Mouse (Mus musculus): Measurements from ENCODE around the gene C130050O18Rik. TPM values are rescaled to one million over a fixed set of nuclear protein-coding genes. Genes with fewer than 3 reads are reported as not detected.
A peak's percentile ranks its signal among the peaks of the same experiment; 100 is the strongest.

The C130050O18Rik gene
- total and polyA plus RNA-seq, 2 experiments: 0.18 to 1.6 TPM

DNA sequence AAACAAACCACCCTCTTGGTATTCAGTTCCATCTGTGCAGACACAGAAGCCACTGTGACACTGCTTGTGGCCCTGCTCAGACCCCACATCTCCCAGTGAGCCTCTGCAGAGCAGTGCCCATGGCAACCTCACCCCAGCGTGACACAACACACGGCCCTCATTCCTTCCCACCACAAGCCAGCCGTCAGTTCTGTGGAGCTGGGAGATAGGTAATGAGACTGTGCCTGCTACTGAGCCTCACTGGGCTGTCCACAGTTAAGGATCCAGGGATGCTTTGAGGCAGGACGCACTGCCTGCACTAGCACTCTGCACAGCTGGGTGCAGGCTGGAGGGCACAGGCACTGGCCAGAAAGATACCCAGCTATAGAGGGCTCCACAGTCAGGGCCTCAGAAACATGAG, 44.8 kb downstream of the C130050O18Rik start:
- Histone ChIP-seq H3K79me2 (ENCODE audit: control insufficient read depth, insufficient read depth, low read length) (no peaks in the 10 kb centered on the region), H3K4me1 (ENCODE audit: control insufficient read depth, insufficient read depth, low read length) (no peaks in the 10 kb centered on the region), H3K27me3 (ENCODE audit: control insufficient read depth, insufficient read depth, low read length) (no peaks in the 10 kb centered on the region), H3K9ac (ENCODE audit: low read depth, low read length) (no peak overlapping the region), H3K36me3 (ENCODE audit: control insufficient read depth, insufficient read depth, low read length) (no peaks in the 10 kb centered on the region), H3K4me3 (ENCODE audit: insufficient read depth, low read depth, low read length) (no peak overlapping the region), H3K27ac (replicated peaks; ENCODE audit: insufficient read depth, low read depth, low read length) (no peak overlapping the region)
- 81% methylated on average over 4 of the region's 4 CpGs for WGBS
- DNase-seq (ENCODE audit: extremely low read depth, low read depth, low spot score): no peak
- TF ChIP-seq CTCF (IDR thresholded peaks at IDR 0.05; ENCODE audit: low read depth, low read length) (no peak), POLR2A (IDR thresholded peaks at IDR 0.05; ENCODE audit: extremely low read depth, insufficient read depth, low read length) (no peak)

DNA sequence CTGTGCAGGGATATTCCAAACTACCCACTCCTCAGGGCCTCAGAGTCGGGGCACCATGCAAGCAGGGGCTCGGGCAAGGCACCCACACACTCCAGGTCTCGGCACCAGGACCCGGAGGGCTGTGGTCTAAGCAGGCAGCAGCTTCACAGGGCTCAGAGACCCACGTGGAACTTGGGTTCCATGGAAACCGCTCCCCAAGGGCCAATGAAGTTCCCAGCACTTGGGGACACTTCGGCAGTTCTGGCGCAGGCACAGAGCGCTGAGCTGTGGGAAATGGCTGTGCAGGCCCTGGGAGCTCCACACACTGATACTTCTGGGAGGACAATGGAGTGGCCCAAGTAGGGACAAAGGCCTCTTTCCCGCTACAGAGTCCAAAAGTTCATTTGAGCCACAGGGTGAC, 48.0 kb downstream of the C130050O18Rik start:
- H3K4me3 ChIP-seq (ENCODE audit: insufficient read depth, low read depth, low read length): no peak overlapping the region
- no peaks in the 10 kb centered on the region for H3K79me2 ChIP-seq (ENCODE audit: control insufficient read depth, insufficient read depth, low read length)
- no peak for DNase-seq (ENCODE audit: extremely low read depth, low read depth, low spot score)
- H3K27ac ChIP-seq (replicated peaks; ENCODE audit: insufficient read depth, low read depth, low read length): no peak overlapping the region
- H3K4me1 ChIP-seq (ENCODE audit: control insufficient read depth, insufficient read depth, low read length): no peaks in the 10 kb centered on the region
- no peaks in the 10 kb centered on the region for H3K36me3 ChIP-seq (ENCODE audit: control insufficient read depth, insufficient read depth, low read length)
- H3K27me3 ChIP-seq (ENCODE audit: control insufficient read depth, insufficient read depth, low read length): no peaks in the 10 kb centered on the region
- WGBS: 92% methylated on average over 10 of the region's 10 CpGs
- H3K9ac ChIP-seq (ENCODE audit: low read depth, low read length): no peak overlapping the region
- no peak for TF ChIP-seq POLR2A (IDR thresholded peaks at IDR 0.05; ENCODE audit: extremely low read depth, insufficient read depth, low read length)
- TF ChIP-seq CTCF (IDR thresholded peaks at IDR 0.05; ENCODE audit: low read depth, low read length): no peak

DNA sequence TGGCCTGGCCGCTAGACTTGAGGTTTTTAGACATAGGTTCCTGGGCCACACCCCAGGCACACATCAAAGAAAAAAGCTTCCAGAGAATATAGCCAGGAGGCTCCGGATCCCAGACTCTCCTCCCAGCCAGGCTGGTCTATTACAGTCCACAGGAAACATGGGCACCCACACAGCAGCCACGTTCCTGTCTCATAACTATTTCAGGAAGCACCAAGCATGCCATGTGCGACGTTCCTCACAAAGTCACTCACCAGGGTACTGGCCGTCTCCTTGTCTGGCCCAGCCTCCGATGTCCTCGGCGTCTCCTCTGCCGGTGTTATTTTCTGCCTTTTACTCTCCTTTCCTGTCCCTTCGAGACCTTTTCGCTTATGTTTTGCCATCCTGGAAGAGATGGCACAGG, 50.1 kb downstream of the C130050O18Rik start:
- 93% methylated on average over 12 of the region's 12 CpGs for WGBS
- TF ChIP-seq POLR2A (IDR thresholded peaks at IDR 0.05; ENCODE audit: extremely low read depth, insufficient read depth, low read length): no peak
- no peak for TF ChIP-seq CTCF (IDR thresholded peaks at IDR 0.05; ENCODE audit: low read depth, low read length)
- Histone ChIP-seq H3K27ac (replicated peaks; ENCODE audit: insufficient read depth, low read depth, low read length) (no peak overlapping the region), H3K27me3 (ENCODE audit: control insufficient read depth, insufficient read depth, low read length) (no peaks in the 10 kb centered on the region), H3K9ac (ENCODE audit: low read depth, low read length) (no peak overlapping the region), H3K79me2 (ENCODE audit: control insufficient read depth, insufficient read depth, low read length) (no peaks in the 10 kb centered on the region), H3K36me3 (ENCODE audit: control insufficient read depth, insufficient read depth, low read length) (no peaks in the 10 kb centered on the region), H3K4me1 (ENCODE audit: control insufficient read depth, insufficient read depth, low read length) (no peaks in the 10 kb centered on the region; the same call in 1 of the 2 replicates), H3K4me3 (ENCODE audit: insufficient read depth, low read depth, low read length) (no peak overlapping the region)
- no peak for DNase-seq (ENCODE audit: extremely low read depth, low read depth, low spot score)

DNA sequence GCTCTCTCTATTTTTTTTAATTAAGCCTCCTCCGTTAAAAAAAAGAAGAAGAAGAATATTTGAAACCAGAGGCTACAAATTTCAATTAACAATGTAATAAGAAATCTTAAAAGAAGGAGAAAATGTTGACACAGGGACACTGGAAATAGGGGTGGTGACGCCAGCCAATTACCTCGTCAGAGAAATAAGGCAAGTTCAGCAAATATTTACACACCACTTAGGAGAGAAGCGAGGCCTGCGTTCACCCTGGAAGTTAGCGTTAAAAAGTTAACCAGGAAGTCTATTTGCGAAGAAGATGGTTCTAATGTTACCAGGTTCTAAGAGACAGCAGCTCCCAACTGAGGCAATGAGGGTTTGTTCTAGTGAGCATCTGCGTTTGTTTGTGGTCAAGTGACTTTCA, 52.2 kb downstream of the C130050O18Rik start:
- Histone ChIP-seq H3K79me2 (ENCODE audit: control insufficient read depth, insufficient read depth, low read length) (no peaks in the 10 kb centered on the region), H3K4me3 (ENCODE audit: insufficient read depth, low read depth, low read length) (no peak overlapping the region), H3K9ac (ENCODE audit: low read depth, low read length) (no peak overlapping the region), H3K27ac (replicated peaks; ENCODE audit: insufficient read depth, low read depth, low read length) (no peak overlapping the region), H3K4me1 (ENCODE audit: control insufficient read depth, insufficient read depth, low read length) (no peaks in the 10 kb centered on the region; the same call in none of the 2 replicates), H3K36me3 (ENCODE audit: control insufficient read depth, insufficient read depth, low read length) (no peaks in the 10 kb centered on the region), H3K27me3 (ENCODE audit: control insufficient read depth, insufficient read depth, low read length) (no peaks in the 10 kb centered on the region)
- no peak for DNase-seq (ENCODE audit: extremely low read depth, low read depth, low spot score)
- WGBS: 29% methylated on average over 8 of the region's 8 CpGs
- no peak for TF ChIP-seq POLR2A (IDR thresholded peaks at IDR 0.05; ENCODE audit: extremely low read depth, insufficient read depth, low read length)
- no peak for TF ChIP-seq CTCF (IDR thresholded peaks at IDR 0.05; ENCODE audit: low read depth, low read length)

DNA sequence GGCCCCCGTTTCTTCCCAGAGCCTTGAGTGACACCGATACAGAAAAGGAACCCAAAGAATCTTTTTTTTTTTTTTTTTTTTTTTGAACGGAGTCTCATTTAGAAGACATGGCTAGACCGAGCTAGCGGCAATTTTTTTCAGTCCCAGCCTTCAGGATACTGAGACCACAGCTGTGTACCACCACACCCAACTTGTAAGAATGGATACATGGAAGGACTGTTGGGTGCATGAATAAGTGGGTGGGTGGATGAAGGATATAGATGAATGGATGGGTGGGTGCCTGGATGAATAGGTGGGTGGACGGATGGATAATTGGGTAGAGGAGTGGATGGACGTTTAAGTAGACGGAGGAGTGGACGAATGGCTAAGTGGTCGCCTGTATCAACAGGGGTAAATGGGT, 54.9 kb downstream of the C130050O18Rik start:
- H3K4me3 ChIP-seq (ENCODE audit: insufficient read depth, low read depth, low read length): peak overlapping the region; percentile 65
- TF ChIP-seq CTCF (IDR thresholded peaks at IDR 0.05; ENCODE audit: low read depth, low read length) (no peak), POLR2A (IDR thresholded peaks at IDR 0.05; ENCODE audit: extremely low read depth, insufficient read depth, low read length) (no peak)
- H3K79me2 ChIP-seq (ENCODE audit: control insufficient read depth, insufficient read depth, low read length): no peaks in the 10 kb centered on the region
- no peak overlapping the region for H3K27ac ChIP-seq (replicated peaks; ENCODE audit: insufficient read depth, low read depth, low read length)
- H3K4me1 ChIP-seq (ENCODE audit: control insufficient read depth, insufficient read depth, low read length): no peaks in the 10 kb centered on the region; the same call in none of the 2 replicates
- DNase-seq (ENCODE audit: extremely low read depth, low read depth, low spot score): no peak
- no peaks in the 10 kb centered on the region for H3K36me3 ChIP-seq (ENCODE audit: control insufficient read depth, insufficient read depth, low read length)
- no peaks in the 10 kb centered on the region for H3K27me3 ChIP-seq (ENCODE audit: control insufficient read depth, insufficient read depth, low read length)
- peak overlapping the region; percentile 52 for H3K9ac ChIP-seq (ENCODE audit: low read depth, low read length)
- WGBS: 4% methylated on average over 10 of the region's 10 CpGs

DNA sequence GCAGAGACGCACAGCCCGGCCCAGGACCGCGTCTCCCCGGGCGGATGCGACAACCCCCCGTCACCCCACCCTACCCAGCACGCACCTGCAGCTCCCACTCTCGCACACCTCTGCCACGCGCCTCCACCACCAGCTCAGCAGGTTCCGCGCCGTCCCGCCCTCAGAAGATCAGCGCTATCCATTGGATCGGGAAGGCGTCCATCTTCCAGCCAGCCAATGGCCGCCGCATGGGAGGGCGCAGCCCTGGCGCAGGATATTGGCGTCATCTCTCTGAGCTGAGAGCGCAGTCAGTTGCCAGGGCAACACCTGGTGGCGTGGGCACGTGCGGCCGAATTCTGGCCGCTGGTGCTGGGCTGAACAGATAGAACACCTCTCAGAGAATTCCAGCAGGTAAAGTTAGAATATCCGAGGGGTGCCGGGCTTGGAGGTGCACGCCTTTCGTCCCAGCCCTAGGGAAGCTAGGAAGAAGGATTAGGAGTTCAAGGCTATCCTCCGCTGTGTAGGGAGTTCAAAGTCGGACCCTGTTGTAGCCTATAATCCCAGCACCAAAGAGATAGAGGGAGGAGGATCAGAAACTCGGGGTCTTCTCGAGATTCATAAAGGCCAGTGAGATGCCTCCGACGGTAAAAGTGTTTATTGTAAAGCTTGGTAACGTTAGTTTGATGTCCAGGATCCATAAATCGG, 55.4 kb downstream of the C130050O18Rik start, which contains the start of gene 3110082I17Rik:
Gene 3110082I17Rik (minus strand): TSS at position 144 of the 684 bp plus-strand sequence.
- DNase-seq (ENCODE audit: extremely low read depth, low read depth, low spot score): peak; percentile 87
- H3K36me3 ChIP-seq (ENCODE audit: control insufficient read depth, insufficient read depth, low read length): no peaks in the 10 kb centered on the region
- no peaks in the 10 kb centered on the region; the same call in none of the 2 replicates for H3K4me1 ChIP-seq (ENCODE audit: control insufficient read depth, insufficient read depth, low read length)
- TF ChIP-seq POLR2A (IDR thresholded peaks at IDR 0.05; ENCODE audit: extremely low read depth, insufficient read depth, low read length) (no peak), CTCF (IDR thresholded peaks at IDR 0.05; ENCODE audit: low read depth, low read length) (no peak)
- H3K9ac ChIP-seq (ENCODE audit: low read depth, low read length): peak within 1 kb of the TSS; percentile 52
- peak within 1 kb of the TSS; percentile 65 for H3K4me3 ChIP-seq (ENCODE audit: insufficient read depth, low read depth, low read length)
- 5% methylated on average over 42 of the region's 42 CpGs for WGBS
- no peaks in the 10 kb centered on the region for H3K27me3 ChIP-seq (ENCODE audit: control insufficient read depth, insufficient read depth, low read length)
- no peak within 1 kb of the TSS for H3K27ac ChIP-seq (replicated peaks; ENCODE audit: insufficient read depth, low read depth, low read length)
- H3K79me2 ChIP-seq (ENCODE audit: control insufficient read depth, insufficient read depth, low read length): no peaks in the 10 kb centered on the region
